22 mouse cellular contexts compared by ENCODE assay signal in the genomic region with DNA sequence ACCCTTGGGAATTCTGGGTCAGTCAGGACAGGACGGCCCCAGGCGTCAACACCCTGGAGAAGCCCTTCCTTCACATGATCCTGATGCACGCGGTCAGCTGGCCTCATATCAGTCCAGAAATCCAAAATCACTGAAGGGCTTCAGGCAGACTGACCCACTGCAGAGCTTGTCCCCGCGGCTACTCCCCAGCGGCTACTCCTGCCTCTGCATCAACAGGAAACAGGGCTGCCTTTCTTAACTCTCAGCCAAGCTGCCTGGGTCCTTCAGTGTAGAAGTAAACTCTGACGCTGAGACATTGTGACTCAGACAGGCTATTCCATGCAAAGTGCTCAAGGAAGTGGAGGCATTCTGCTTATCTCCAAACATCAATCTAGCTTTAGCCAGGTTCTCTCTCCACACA. TPM values are rescaled to one million over a fixed set of nuclear protein-coding genes. Genes with fewer than 3 reads are reported as not detected.
A peak's percentile ranks its signal among the peaks of the same experiment; 100 is the strongest.
DNase-seq lines count a peak whose midpoint lies in the region; ATAC-seq and TF ChIP-seq lines count a peak whose summit lies in the region.
"Had no signal": no experiment of that assay in that cellular context is flagged by ENCODE, and none has a peak within 500 bp of the region (broad histone marks: within the 10 kb centered on the region; RNA-seq: fewer than 3 reads in every experiment).

No protein-coding gene starts in this region.

- H3K4me2 ChIP-seq in heart, embryonic 16.5 days (ENCODE audit: low read depth, low read length): no peak overlapping the region
- H3K4me2 ChIP-seq: embryonic facial prominence, embryonic 13.5 days; forebrain, embryonic 12.5 days; hindbrain, embryonic 15.5 days; kidney, embryonic 15.5 days; liver, embryonic 15.5 days; neural tube, embryonic 15.5 days had no signal

- H3K27ac ChIP-seq in heart, adult 2 months: peak overlapping the region; percentile 28; the same call in 1 of the 2 replicates
- no peak overlapping the region for H3K27ac ChIP-seq in heart, embryonic 10.5 days
- H3K27ac ChIP-seq in heart, embryonic 16.5 days (ENCODE audit: low read length): no peak overlapping the region
- H3K27ac ChIP-seq: embryonic facial prominence, embryonic 13.5 days; forebrain, embryonic 12.5 days; hindbrain, embryonic 15.5 days; kidney, embryonic 15.5 days; liver, embryonic 15.5 days; macrophage; neural tube, embryonic 15.5 days had no signal

- H3K4me1 ChIP-seq in heart, adult 2 months (ENCODE audit: control insufficient read depth, insufficient read depth, low read length): peaks cover 8% of the 10 kb centered on the region
- peaks cover 23% of the 10 kb centered on the region for H3K4me1 ChIP-seq in heart, embryonic 10.5 days
- H3K4me1 ChIP-seq in heart, embryonic 16.5 days (ENCODE audit: control insufficient read depth, insufficient read depth, low read length): no peaks in the 10 kb centered on the region
- H3K4me1 ChIP-seq: embryonic facial prominence, embryonic 13.5 days; forebrain, embryonic 12.5 days; hindbrain, embryonic 15.5 days; neural tube, embryonic 15.5 days had no signal

- peak; percentile 43; the same call in 1 of the 2 replicates for ATAC-seq in heart, embryonic 16.5 days (replicated peaks; ENCODE audit: extremely low read depth, insufficient read depth, low FRiP score)
- ATAC-seq: Patski had no signal

- H3K79me2 ChIP-seq in heart, adult 2 months (replicated peaks; ENCODE audit: control insufficient read depth, insufficient read depth, low read length): no peaks in the 10 kb centered on the region; the same call in 1 of the 2 replicates

- no peak overlapping the region for H3K4me3 ChIP-seq in heart, adult 2 months
- H3K4me3 ChIP-seq in heart, embryonic 10.5 days: no peak overlapping the region
- H3K4me3 ChIP-seq in heart, embryonic 16.5 days (ENCODE audit: low read length): no peak overlapping the region
- H3K4me3 ChIP-seq: embryonic facial prominence, embryonic 13.5 days; erythroblast, embryonic 14.5 days; forebrain, embryonic 12.5 days; hindbrain, embryonic 15.5 days; kidney, embryonic 15.5 days; liver, embryonic 15.5 days; neural tube, embryonic 15.5 days had no signal

- no peaks in the 10 kb centered on the region for H3K9me3 ChIP-seq in heart, embryonic 10.5 days
- no peaks in the 10 kb centered on the region for H3K9me3 ChIP-seq in heart, embryonic 16.5 days (replicated peaks; ENCODE audit: control insufficient read depth, low read length)
- H3K9me3 ChIP-seq: embryonic facial prominence, embryonic 13.5 days; forebrain, embryonic 12.5 days; hindbrain, embryonic 15.5 days; kidney, embryonic 15.5 days; liver, embryonic 15.5 days; neural tube, embryonic 15.5 days had no signal

- TF ChIP-seq CTCF in heart, adult 2 months (IDR thresholded peaks at IDR 0.05): no peak

- no peak for TF ChIP-seq POLR2A in heart, adult 2 months (IDR thresholded peaks at IDR 0.05; ENCODE audit: insufficient read depth, low read depth, low read length)

- TF ChIP-seq EP300 in heart, adult 2 months (IDR thresholded peaks at IDR 0.05; ENCODE audit: insufficient read depth, low read depth, low read length): 0 out of 2 replicates have a peak, but pooled peaks have one; percentile 32

- peak; percentile 33 to 36 for DNase-seq in heart, adult 2 months
- no peak for DNase-seq in heart, embryonic 10.5 days (ENCODE audit: low spot score)
- DNase-seq in lung, postnatal 10 days: peak; percentile 45
- no peak for DNase-seq in lung, postnatal 4 days
- peak; percentile 44 for DNase-seq in lung, postnatal 36 days
- DNase-seq in left cerebral cortex, postnatal 10 days (ENCODE audit: extremely low spot score in 1 of 2, low spot score in 2 of 2): no peak
- no peak for DNase-seq in kidney, postnatal 14 days
- DNase-seq: cerebellum, adult 18-20 months; embryo, embryonic 11 days; kidney, postnatal 4 days; liver; right cerebral cortex, adult 18-20 months had no signal

- 37% methylated on average over 8 of the region's 8 CpGs for WGBS in heart, adult 2 months
- 52% methylated on average over 8 of the region's 8 CpGs for WGBS in heart, embryonic 10.5 days
- whole genome bisulfite sequencing in heart, embryonic 16.5 days: 44% methylated on average over 8 of the region's 8 CpGs

- H3K36me3 ChIP-seq in heart, adult 2 months (ENCODE audit: control insufficient read depth, insufficient read depth, low read length): no peaks in the 10 kb centered on the region; the same call in 1 of the 2 replicates
- H3K36me3 ChIP-seq in heart, embryonic 10.5 days: peaks cover 76% of the 10 kb centered on the region
- H3K36me3 ChIP-seq in heart, embryonic 16.5 days (ENCODE audit: control insufficient read depth, insufficient read depth): peaks cover 49% of the 10 kb centered on the region

- intact Hi-C loops in heart, adult 2 months (cut with DNase I): no loop called here
- intact Hi-C loops in left cerebral cortex, postnatal 10 days (cut with DNase I): no loop called here

- peak overlapping the region; percentile 13; the same call in 1 of the 2 replicates for H3K9ac ChIP-seq in heart, adult 2 months (ENCODE audit: low read depth, low read length)
- no peak overlapping the region for H3K9ac ChIP-seq in heart, embryonic 16.5 days (ENCODE audit: low read length)
- H3K9ac ChIP-seq: embryonic facial prominence, embryonic 13.5 days; forebrain, embryonic 12.5 days; hindbrain, embryonic 15.5 days; kidney, embryonic 15.5 days; liver, embryonic 15.5 days; neural tube, embryonic 15.5 days had no signal

- H3K27me3 ChIP-seq in heart, adult 2 months (ENCODE audit: control insufficient read depth, insufficient read depth, low read length): no peaks in the 10 kb centered on the region
- no peaks in the 10 kb centered on the region for H3K27me3 ChIP-seq in heart, embryonic 10.5 days (ENCODE audit: insufficient read depth, poor library complexity, severe bottlenecking)
- H3K27me3 ChIP-seq in heart, embryonic 16.5 days (ENCODE audit: control insufficient read depth, insufficient read depth, low read length): no peaks in the 10 kb centered on the region
- H3K27me3 ChIP-seq: embryonic facial prominence, embryonic 13.5 days; forebrain, embryonic 12.5 days; hindbrain, embryonic 15.5 days; kidney, embryonic 15.5 days; liver, embryonic 15.5 days; neural tube, embryonic 15.5 days; Patski had no signal

RNA-seq across cellular contexts. Expression of gene Ankrd13a, which starts 12.5 kb away (rescaled TPM):
- total RNA-seq in heart, adult 2 months (2021): 10 to 100 TPM; 31.4 to 32.9 TPM
- 21.3 and 32.2 TPM in 2 replicates for polyA plus RNA-seq in heart, adult 2 months (2012; rRNA removed)
- 37.5 and 41.2 TPM in 2 replicates for polyA plus RNA-seq in heart, embryonic 10.5 days (2016; fragmentation: Nextera tagmentation; extraction: Ambion mirVana)
- 28.4 and 33.7 TPM in 2 replicates for polyA plus RNA-seq in heart, embryonic 16.5 days (2015; fragmentation: Nextera tagmentation; extraction: Ambion mirVana)
- total RNA-seq in left cerebral cortex, postnatal 10 days (2021): 10 to 100 TPM; 34.7 to 36.3 TPM

RNA-seq across cellular contexts. Expression of gene Git2, which starts 13.3 kb away (rescaled TPM):
- 10 to 100 TPM; 27.6 to 28.7 TPM for total RNA-seq in heart, adult 2 months (2021)
- polyA plus RNA-seq in heart, adult 2 months (2012; rRNA removed): 32.6 and 35.3 TPM in 2 replicates
- polyA plus RNA-seq in heart, embryonic 10.5 days (2016; fragmentation: Nextera tagmentation; extraction: Ambion mirVana): 31.6 and 33.0 TPM in 2 replicates
- 38.6 and 46.6 TPM in 2 replicates for polyA plus RNA-seq in heart, embryonic 16.5 days (2015; fragmentation: Nextera tagmentation; extraction: Ambion mirVana)
- total RNA-seq in left cerebral cortex, postnatal 10 days (2021): 10 to 100 TPM; 46.8 to 47.2 TPM

RNA-seq across cellular contexts. Expression of gene Tchp, which starts 54.4 kb away (rescaled TPM):
- 1 to 10 TPM; 3.4 to 4.0 TPM for total RNA-seq in heart, adult 2 months (2021)
- polyA plus RNA-seq in heart, adult 2 months (2012; rRNA removed): 6.1 and 8.5 TPM in 2 replicates
- 8.8 and 11.4 TPM in 2 replicates for polyA plus RNA-seq in heart, embryonic 10.5 days (2016; fragmentation: Nextera tagmentation; extraction: Ambion mirVana)
- polyA plus RNA-seq in heart, embryonic 16.5 days (2015; fragmentation: Nextera tagmentation; extraction: Ambion mirVana): 8.4 and 9.6 TPM in 2 replicates
- total RNA-seq in left cerebral cortex, postnatal 10 days (2021): 10 to 100 TPM; 13.0 to 15.4 TPM

Comparison
In these comparisons a context has a peak if more than half of its experiments do, and no peak if none do; other contexts are left out.
1. DNase-seq: peak in heart, adult 2 months (2 of 2), lung, postnatal 10 days (single experiment) and lung, postnatal 36 days (single experiment); none in heart, embryonic 10.5 days (single experiment), lung, postnatal 4 days (0 of 2), left cerebral cortex, postnatal 10 days (0 of 2) and kidney, postnatal 14 days (single experiment).